Mouse (Mus musculus): ENCODE measurements around the gene Foxp1.

Foxp1 gene

DNA sequence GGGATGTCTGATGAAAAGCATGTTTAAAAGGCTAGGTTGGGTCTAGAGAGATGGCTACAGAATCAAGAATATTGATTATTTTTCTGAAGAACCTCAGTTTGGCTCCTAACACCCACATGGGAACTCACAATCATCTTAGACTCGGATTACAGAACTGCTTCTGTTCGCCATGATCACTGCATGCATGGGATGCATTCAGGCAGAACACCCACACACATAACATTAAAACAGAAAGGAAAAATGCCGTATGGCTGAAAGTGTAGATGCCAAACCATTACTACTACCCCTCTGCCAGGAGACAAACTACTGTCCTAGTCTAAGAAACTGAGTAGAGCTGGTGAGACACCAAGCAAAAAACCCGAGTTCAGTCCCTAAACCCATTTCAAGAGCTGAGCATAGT is 192.4 kb downstream of the Foxp1 start:
- 70% methylated on average over 4 of the region's 4 CpGs for WGBS

GRCm38 (mm10) chr6:99328634-99329033 is 193.9 kb downstream of the Foxp1 start:
- 83% methylated on average over 2 of the region's 2 CpGs for WGBS

GRCm38 (mm10) chr6:99328146-99328545 is 194.4 kb downstream of the Foxp1 start:
- 80% methylated on average over 6 of the region's 6 CpGs for WGBS

- 67% methylated on average over 11 of the region's 11 CpGs for WGBS
Observed at GRCm38 (mm10) chr6:99327721-99328120, 194.8 kb downstream of the Foxp1 start.

GRCm38 (mm10) chr6:99325881-99326280 is 196.6 kb downstream of the Foxp1 start:
- 91% methylated on average over 2 of the region's 2 CpGs for WGBS

- WGBS = 89% methylated on average over 5 of the region's 5 CpGs
Observed at GRCm38 (mm10) chr6:99325461-99325860, 197.1 kb downstream of the Foxp1 start.

- 77% methylated on average over 8 of the region's 8 CpGs for WGBS
Observed at GRCm38 (mm10) chr6:99322132-99322904, 200.2 kb downstream of the Foxp1 start.

DNA sequence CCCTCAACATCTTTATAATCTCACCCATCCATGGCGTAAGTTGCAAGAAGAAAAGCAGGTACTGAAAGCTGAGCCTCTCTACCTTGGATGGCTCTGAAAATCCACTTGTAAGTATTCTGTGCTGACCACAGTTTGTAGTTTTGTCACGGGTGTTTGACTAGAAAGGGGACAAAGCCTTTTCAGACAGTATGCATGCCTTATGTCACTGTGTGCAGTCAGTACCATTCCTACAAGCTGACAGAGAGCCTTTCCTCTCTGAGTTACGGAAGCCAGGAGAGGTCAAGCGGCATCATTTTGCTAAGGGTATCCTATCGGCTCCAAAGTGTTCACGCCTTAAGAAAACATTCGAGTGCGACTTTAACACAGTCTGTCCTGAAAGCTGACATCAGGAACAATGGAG is 202.1 kb downstream of the Foxp1 start:
- 85% methylated on average over 8 of the region's 8 CpGs for WGBS

- WGBS = 76% methylated on average over 19 of the region's 19 CpGs
Observed at GRCm38 (mm10) chr6:99319415-99320405, 202.8 kb downstream of the Foxp1 start.

DNA sequence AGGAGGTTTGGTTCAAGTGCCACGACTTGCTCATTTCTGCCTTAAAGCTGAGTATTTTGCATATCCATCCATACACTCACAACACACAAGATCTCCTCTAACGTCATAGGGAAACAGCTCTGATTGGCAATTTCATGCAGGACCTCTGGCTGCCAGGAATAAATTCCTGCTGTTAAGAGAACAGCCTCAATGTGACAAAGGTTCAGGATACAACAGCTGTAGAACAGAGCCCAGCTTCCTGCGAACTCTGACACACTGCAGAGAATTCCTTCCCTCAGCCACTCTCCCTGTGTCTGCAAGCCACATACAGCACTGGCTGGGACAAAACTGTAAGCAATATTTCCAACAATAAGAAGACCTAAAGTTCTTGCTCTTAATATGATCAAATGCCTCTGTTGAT is 207.8 kb downstream of the Foxp1 start:
- 67% methylated on average over 3 of the region's 3 CpGs for WGBS

GRCm38 (mm10) chr6:99310529-99310928 is 212.0 kb downstream of the Foxp1 start:
- WGBS = 78% methylated on average over 12 of the region's 12 CpGs

DNA sequence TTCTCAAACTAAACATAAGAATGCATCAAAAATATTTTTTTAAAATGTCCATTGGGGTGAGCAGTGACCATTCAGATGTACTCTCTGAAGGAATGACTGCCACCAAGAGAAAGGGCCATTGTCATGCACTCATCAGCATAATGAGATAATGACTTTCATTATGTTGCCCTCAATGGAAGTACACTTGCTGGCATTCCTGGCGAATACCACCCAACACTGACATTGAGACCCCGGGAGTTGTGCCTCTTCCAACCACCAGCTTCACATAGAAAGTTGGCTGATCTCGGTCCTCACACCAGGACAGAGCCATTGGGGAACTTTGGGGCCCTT is 212.4 kb downstream of the Foxp1 start:
- WGBS = 64% methylated on average over 3 of the region's 3 CpGs

- WGBS = 61% methylated on average over 14 of the region's 14 CpGs
Observed at GRCm38 (mm10) chr6:99309466-99310170, 212.9 kb downstream of the Foxp1 start.

DNA sequence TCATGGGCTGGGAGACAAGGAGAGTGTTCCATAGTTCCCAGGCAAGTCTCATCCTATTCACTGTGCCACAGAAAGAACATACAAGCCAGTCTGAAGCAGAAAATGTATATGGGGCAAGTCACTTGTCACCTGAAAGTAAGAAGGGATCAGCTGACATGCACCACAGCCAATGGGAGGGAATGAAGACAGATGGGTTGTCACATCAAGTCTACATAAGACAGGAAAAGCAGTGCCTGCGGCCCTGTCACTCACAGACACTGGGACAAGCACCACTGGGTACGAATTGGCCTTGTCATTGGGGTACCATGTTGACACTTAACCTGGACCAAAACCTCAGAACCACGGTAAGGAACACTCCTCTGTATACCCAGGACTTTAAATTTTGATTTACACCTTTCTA is 216.8 kb downstream of the Foxp1 start:
- 89% methylated on average over 3 of the region's 3 CpGs for WGBS

- WGBS = 96% methylated on average over 3 of the region's 3 CpGs
Observed at GRCm38 (mm10) chr6:99305236-99305635, 217.3 kb downstream of the Foxp1 start.

DNA sequence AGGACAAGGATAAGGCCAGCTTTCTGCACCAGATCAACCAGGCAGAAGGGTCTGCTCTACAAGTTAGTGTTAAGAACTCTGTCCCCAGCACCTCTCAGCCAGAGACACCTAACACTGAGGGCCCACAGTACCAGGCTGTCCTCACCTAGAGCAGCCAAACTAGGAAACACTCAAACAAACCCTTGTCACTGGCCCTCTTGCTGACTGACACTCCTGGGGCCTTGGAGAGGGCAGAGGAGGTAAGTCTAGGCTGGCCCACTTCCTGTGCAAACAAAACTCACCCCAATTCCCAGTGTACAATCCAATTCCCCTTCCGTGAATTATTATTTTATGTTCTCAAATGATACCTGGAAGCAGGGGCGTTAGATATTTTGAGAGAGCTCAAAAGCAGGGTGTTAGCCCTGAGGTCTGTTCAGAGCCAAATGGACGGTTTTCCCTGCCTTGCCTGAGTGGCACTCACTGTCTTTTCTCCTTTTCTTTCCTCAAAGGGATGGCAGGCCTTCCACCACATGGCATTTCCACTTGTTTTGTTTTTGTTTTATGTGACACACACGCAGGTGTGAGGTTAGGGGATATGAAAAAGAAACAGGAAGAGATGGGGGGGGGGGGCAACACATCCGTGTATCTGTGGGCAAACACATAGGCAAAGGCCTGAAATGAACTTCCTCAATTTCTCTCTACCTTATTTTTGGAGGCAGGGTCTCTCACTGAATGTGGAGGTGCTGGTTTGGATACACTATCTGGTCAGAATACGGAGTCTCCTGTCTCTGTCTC is 219.7 kb downstream of the Foxp1 start:
- WGBS = 86% methylated on average over 6 of the region's 6 CpGs

DNA sequence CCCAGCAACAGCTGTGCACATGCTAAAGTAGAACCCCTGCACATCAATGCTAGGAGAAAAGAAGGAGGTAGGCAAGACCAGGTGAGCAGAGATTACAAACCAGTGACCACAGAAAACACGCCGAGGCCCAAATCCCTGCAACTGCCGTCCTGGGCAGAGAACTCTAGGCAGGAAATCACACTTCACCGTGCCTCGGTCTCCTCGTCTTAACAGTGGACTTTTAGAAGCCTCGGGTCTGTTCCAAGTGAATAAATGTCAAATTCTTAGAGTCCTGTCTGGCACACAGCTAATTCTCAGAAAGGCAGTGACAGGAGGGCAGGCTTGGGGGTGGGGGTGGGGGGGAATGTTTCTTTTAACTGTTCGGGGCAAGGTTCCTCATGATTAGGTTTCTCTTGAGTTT is 220.6 kb downstream of the Foxp1 start:
- WGBS = 88% methylated on average over 8 of the region's 8 CpGs

DNA sequence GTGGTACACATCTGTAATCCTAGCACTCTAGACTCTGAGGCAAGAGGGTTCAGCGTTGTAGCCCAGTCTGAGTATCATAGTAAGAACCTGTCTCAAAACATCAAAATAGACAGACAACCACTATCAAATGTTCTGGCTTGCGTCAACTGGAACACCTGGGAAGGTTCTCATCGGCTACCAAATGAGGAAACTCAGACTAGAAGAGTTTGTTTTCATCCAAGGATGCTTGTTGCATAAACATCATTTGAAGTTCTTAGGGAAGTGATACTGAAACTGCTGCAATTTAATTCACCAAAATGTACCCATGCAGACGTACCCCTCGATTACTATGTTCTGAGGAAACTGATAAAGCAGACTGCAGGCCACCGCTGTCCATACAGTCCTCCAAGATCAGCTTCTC is 222.3 kb downstream of the Foxp1 start:
- 75% methylated on average over 6 of the region's 6 CpGs for WGBS

DNA sequence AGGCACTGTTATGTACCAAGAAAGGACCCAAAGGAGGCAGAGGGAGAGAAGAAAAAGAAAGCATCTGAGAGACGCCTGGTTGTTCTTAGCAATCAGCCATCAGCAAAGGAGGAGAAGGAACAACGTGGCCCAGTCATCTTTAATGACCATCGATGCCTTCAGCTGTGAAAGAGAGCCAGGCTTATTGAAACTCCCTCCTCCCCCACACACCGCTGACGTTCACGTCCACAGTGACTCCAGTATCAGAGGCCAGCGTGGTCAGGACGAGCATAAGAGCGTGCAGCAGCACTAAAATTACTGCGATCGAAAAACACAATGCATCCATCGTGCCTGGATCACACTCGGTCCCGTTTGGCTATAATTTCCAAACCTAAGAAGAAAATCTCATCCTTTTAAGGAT is 223.3 kb downstream of the Foxp1 start:
- 82% methylated on average over 14 of the region's 14 CpGs for WGBS

DNA sequence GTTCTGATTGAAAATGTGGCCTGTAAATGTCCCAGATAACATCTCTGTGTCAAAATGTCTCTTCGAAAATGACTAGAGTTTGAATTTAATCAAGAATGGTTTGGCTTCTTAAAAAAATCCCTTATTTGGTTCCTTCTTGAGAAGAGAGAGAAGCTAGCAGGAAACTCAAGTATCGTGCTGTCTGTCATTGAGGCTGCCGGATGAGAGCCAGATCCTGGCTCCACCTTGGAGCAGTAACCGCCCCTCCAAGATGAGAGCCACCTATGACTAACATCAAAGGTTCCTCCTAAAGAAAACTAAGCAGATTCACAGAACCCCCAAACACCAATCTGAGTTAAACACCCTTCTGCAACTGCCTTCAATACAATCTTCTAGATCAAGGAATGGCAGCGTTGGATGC is 225.0 kb downstream of the Foxp1 start:
- 87% methylated on average over 5 of the region's 5 CpGs for WGBS

- WGBS = 33% methylated on average over 8 of the region's 8 CpGs
Observed at GRCm38 (mm10) chr6:99295495-99295894, 227.0 kb downstream of the Foxp1 start.
